Mouse (Mus musculus) spleen, adult 2 months (tissue): ENCODE results near the gene Ppm1m.

Source experiments
- CTCF ChIP-seq: fragments of 200-500 bp; IDR thresholded peaks from 2 replicates; pipeline ENCODE4 v1.5.1; 2011; ENCODE audit warnings: mild to moderate bottlenecking, inconsistent platforms; ENCODE audit not compliant: insufficient read depth, insufficient read length, insufficient replicate concordance; ENCODE audit errors: extremely low read depth
- POLR2A ChIP-seq: fragments of 200-500 bp; IDR thresholded peaks from 2 replicates; pipeline ENCODE4 v1.6.1; 2011; ENCODE audit warnings: low read depth, low read length, inconsistent platforms

DNA sequence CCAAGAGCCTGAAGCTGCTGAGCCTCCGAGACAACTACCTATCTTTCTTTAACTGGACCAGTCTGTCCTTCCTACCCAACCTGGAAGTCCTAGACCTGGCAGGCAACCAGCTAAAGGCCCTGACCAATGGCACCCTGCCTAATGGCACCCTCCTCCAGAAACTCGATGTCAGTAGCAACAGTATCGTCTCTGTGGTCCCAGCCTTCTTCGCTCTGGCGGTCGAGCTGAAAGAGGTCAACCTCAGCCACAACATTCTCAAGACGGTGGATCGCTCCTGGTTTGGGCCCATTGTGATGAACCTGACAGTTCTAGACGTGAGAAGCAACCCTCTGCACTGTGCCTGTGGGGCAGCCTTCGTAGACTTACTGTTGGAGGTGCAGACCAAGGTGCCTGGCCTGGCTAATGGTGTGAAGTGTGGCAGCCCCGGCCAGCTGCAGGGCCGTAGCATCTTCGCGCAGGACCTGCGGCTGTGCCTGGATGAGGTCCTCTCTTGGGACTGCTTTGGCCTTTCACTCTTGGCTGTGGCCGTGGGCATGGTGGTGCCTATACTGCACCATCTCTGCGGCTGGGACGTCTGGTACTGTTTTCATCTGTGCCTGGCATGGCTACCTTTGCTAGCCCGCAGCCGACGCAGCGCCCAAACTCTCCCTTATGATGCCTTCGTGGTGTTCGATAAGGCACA is 26.1 kb upstream of the Ppm1m start:
- no peak for TF ChIP-seq POLR2A
- no peak for TF ChIP-seq CTCF
